Mouse (Mus musculus) monocyte, adult 5-6 weeks (primary cell): Measurements from ENCODE around the gene Sarm1. TPM values are rescaled to one million over a fixed set of nuclear protein-coding genes. Genes with fewer than 3 reads are reported as not detected.

Experiments used
- ATAC-seq: fragments of 153-309, 156-312 bp; replicated peaks from 2 replicates; pipeline ENCODE4 v1.8.0; 2017; ENCODE audit warnings: mild to moderate bottlenecking; ENCODE audit not compliant: low TSS enrichment, insufficient number of reproducible peaks, severe bottlenecking, poor library complexity, low FRiP score
- total RNA-seq: library from RNA; stranded (forward); fragments of 200-1000, 200-491, 200-594 nt; gene quantifications from 3 replicates; pipeline ENCODE4 v1.2.3, GENCODE M21; 2017

Sarm1 gene
- total RNA-seq, 1 experiment from 2014 or later = not detected

- no peak for ATAC-seq
Measured at GRCm38 (mm10) chr11:78515549-78516325, 18.2 kb upstream of the Sarm1 start.

- no peak for ATAC-seq
Measured at GRCm38 (mm10) chr11:78513106-78513790, 15.7 kb upstream of the Sarm1 start.

GRCm38 (mm10) chr11:78512025-78512957, 14.7 kb upstream of the Sarm1 start, which contains the start of the genes Tmem199 and Poldip2:
TSS of gene Tmem199 (minus strand) at chr11:78512172.
TSS of gene Poldip2 (plus strand) at chr11:78512193.
- peak; percentile 88 for ATAC-seq

GRCm38 (mm10) chr11:78509148-78509547, 11.6 kb upstream of the Sarm1 start:
- ATAC-seq = no peak

GRCm38 (mm10) chr11:78505430-78505829, 7.9 kb upstream of the Sarm1 start:
- ATAC-seq = no peak

- no peak for ATAC-seq
Measured at GRCm38 (mm10) chr11:78502909-78503650, 5.5 kb upstream of the Sarm1 start, which contains the start of gene Sebox. TSS of gene Sebox (plus strand) at chr11:78503447.

- no peak for ATAC-seq
Measured at GRCm38 (mm10) chr11:78501529-78501928, 4.0 kb upstream of the Sarm1 start.

GRCm38 (mm10) chr11:78500623-78501202, 3.2 kb upstream of the Sarm1 start:
- no peak for ATAC-seq

- ATAC-seq = no peak
Measured at GRCm38 (mm10) chr11:78499543-78499942, 2.0 kb upstream of the Sarm1 start.

- ATAC-seq = no peak
Measured at GRCm38 (mm10) chr11:78499004-78499403, 1.4 kb upstream of the Sarm1 start, which contains the start of gene Vtn. TSS of gene Vtn (plus strand) at chr11:78499091.

- no peak for ATAC-seq
Measured at GRCm38 (mm10) chr11:78497071-78497541, 448 bp downstream of the Sarm1 start.

- ATAC-seq = no peak
Measured at GRCm38 (mm10) chr11:78495904-78496303, 1.6 kb downstream of the Sarm1 start.

- no peak for ATAC-seq
Measured at GRCm38 (mm10) chr11:78490781-78491241, 6.7 kb downstream of the Sarm1 start.

- peak; percentile 65; the same call in 1 of the 2 replicates for ATAC-seq
Measured at GRCm38 (mm10) chr11:78488168-78488567, 9.4 kb downstream of the Sarm1 start.

GRCm38 (mm10) chr11:78483639-78484038, 13.9 kb downstream of the Sarm1 start:
- ATAC-seq = no peak

GRCm38 (mm10) chr11:78475289-78475688, 22.3 kb downstream of the Sarm1 start:
- ATAC-seq = no peak; the same call in 1 of the 2 replicates

GRCm38 (mm10) chr11:78471326-78472103, 26.0 kb downstream of the Sarm1 start:
- no peak for ATAC-seq
